18 mouse cellular contexts compared by ENCODE assay signal in genomic region chr14:33331627-33332026, GRCm38 (mm10).
DNase-seq lines count a peak whose midpoint lies in the region; ATAC-seq and TF ChIP-seq lines count a peak whose summit lies in the region.
"Had no signal": no experiment of that assay in that cellular context is flagged by ENCODE, and none has a peak within 500 bp of the region (broad histone marks: within the 10 kb centered on the region; RNA-seq: fewer than 3 reads in every experiment).

No protein-coding gene starts in this region.

- no peak overlapping the region for H3K4me2 ChIP-seq in heart, embryonic 11.5 days
- H3K4me2 ChIP-seq in heart, embryonic 12.5 days: no peak overlapping the region
- no peak overlapping the region for H3K4me2 ChIP-seq in limb, embryonic 15.5 days
- H3K4me2 ChIP-seq: embryonic facial prominence, embryonic 13.5 days; forebrain, embryonic 13.5 days; heart, embryonic 13.5 days; hindbrain, embryonic 15.5 days had no signal

- H3K36me3 ChIP-seq in heart, embryonic 11.5 days (ENCODE audit: control insufficient read depth, insufficient read depth, low read length): no peaks in the 10 kb centered on the region
- H3K36me3 ChIP-seq in heart, embryonic 12.5 days: no peaks in the 10 kb centered on the region
- H3K36me3 ChIP-seq in E14TG2a.4 (ENCODE audit: insufficient read depth, low read length) (no peaks in the 10 kb centered on the region), ES-E14 (ENCODE audit: control insufficient read depth, insufficient read depth, low read length, poor library complexity, severe bottlenecking) (no peaks in the 10 kb centered on the region)
- H3K36me3 ChIP-seq in limb, embryonic 15.5 days: no peaks in the 10 kb centered on the region
- H3K36me3 ChIP-seq: embryonic facial prominence, embryonic 13.5 days; heart, embryonic 13.5 days; hindbrain, embryonic 15.5 days had no signal

- no peak for ATAC-seq in heart, embryonic 11.5 days (replicated peaks; ENCODE audit: insufficient number of reproducible peaks, low FRiP score, low TSS enrichment)
- no peak for ATAC-seq in heart, embryonic 12.5 days (ENCODE audit: insufficient number of reproducible peaks, low FRiP score)
- no peak for ATAC-seq in limb, embryonic 15.5 days (ENCODE audit: insufficient number of reproducible peaks, low FRiP score, low TSS enrichment, low read depth)
- ATAC-seq: forebrain, embryonic 13.5 days; forebrain, postnatal 0 days had no signal

- peaks cover 20% of the 10 kb centered on the region for H3K4me1 ChIP-seq in heart, embryonic 11.5 days (ENCODE audit: control insufficient read depth, insufficient read depth, low read length)
- peaks cover 32% of the 10 kb centered on the region for H3K4me1 ChIP-seq in heart, embryonic 12.5 days (replicated peaks)
- peaks cover 58% of the 10 kb centered on the region for H3K4me1 ChIP-seq in E14TG2a.4 (replicated peaks; ENCODE audit: low read depth, low read length)
- H3K4me1 ChIP-seq in ES-E14 (ENCODE audit: control insufficient read depth in 2 of 2, insufficient read depth in 2 of 2, low read length in 2 of 2, poor library complexity in 1 of 2): peaks cover 3 to 34% of the 10 kb centered on the region in 2 experiments; a peak in 2 of 4 replicates
- peaks cover 30% of the 10 kb centered on the region for H3K4me1 ChIP-seq in limb, embryonic 15.5 days

- in situ Hi-C loops in ES-E14 (cut with MboI; ENCODE audit: low sequenced_read_pairs in 2 of 2, unreplicated experiment in 2 of 2): no loop called here

- TF ChIP-seq CTCF in E14TG2a.4 (conservative IDR thresholded peaks at IDR 0.05; ENCODE audit: low read length): no peak

- no peaks in the 10 kb centered on the region for H3K9me3 ChIP-seq in heart, embryonic 11.5 days (replicated peaks; ENCODE audit: control insufficient read depth, low read length)
- no peaks in the 10 kb centered on the region for H3K9me3 ChIP-seq in heart, embryonic 12.5 days (replicated peaks)
- H3K9me3 ChIP-seq in E14TG2a.4 (ENCODE audit: low read length) (no peaks in the 10 kb centered on the region), ES-E14 (ENCODE audit: control insufficient read depth, insufficient read depth, low read depth, low read length) (no peaks in the 10 kb centered on the region)
- H3K9me3 ChIP-seq in limb, embryonic 15.5 days: no peaks in the 10 kb centered on the region
- H3K9me3 ChIP-seq: embryonic facial prominence, embryonic 13.5 days; forebrain, embryonic 13.5 days; heart, embryonic 13.5 days; hindbrain, embryonic 15.5 days had no signal

- H3K27me3 ChIP-seq in heart, embryonic 11.5 days (ENCODE audit: control insufficient read depth, insufficient read depth, low read length): no peaks in the 10 kb centered on the region
- H3K27me3 ChIP-seq in heart, embryonic 12.5 days (replicated peaks): no peaks in the 10 kb centered on the region
- peaks cover 4% of the 10 kb centered on the region; the same call in 1 of the 2 replicates for H3K27me3 ChIP-seq in E14TG2a.4 (ENCODE audit: insufficient read depth, low read length)
- no peaks in the 10 kb centered on the region for H3K27me3 ChIP-seq in limb, embryonic 15.5 days
- H3K27me3 ChIP-seq: embryonic facial prominence, embryonic 13.5 days; forebrain, embryonic 13.5 days; heart, embryonic 13.5 days; hindbrain, embryonic 15.5 days had no signal

- H3K9ac ChIP-seq in heart, embryonic 11.5 days (ENCODE audit: low read depth, low read length): 0 out of 2 replicates have a peak overlapping the region, but pooled peaks have one; percentile 22
- no peak overlapping the region for H3K9ac ChIP-seq in heart, embryonic 12.5 days
- peak overlapping the region; percentile 14; the same call in 1 of the 2 replicates for H3K9ac ChIP-seq in ES-E14 (ENCODE audit: insufficient read depth, low read depth, low read length, poor library complexity, severe bottlenecking)
- no peak overlapping the region for H3K9ac ChIP-seq in limb, embryonic 15.5 days
- H3K9ac ChIP-seq: embryonic facial prominence, embryonic 13.5 days; forebrain, embryonic 13.5 days; forebrain, postnatal 0 days; heart, embryonic 13.5 days; hindbrain, embryonic 15.5 days had no signal

- no peak for DNase-seq in ES-E14 (ENCODE audit: low read depth, low spot score)
- DNase-seq in urinary bladder, adult 18-20 months (ENCODE audit: low spot score in 2 of 2): no peak
- DNase-seq in lung, postnatal 25 days (ENCODE audit: low spot score): no peak
- DNase-seq: adrenal gland, adult 2 months; adrenal gland, postnatal 25 days; cerebellum, adult 18-20 months; forebrain, postnatal 0 days; gastrocnemius, postnatal 14 days; heart, adult 2 months; heart, postnatal 36 days had no signal

- no peak overlapping the region for H3K27ac ChIP-seq in heart, embryonic 11.5 days (ENCODE audit: low read depth, low read length)
- no peak overlapping the region for H3K27ac ChIP-seq in heart, embryonic 12.5 days (ENCODE audit: poor library complexity, severe bottlenecking)
- H3K27ac ChIP-seq in ES-E14 (ENCODE audit: insufficient read depth, low read depth, low read length, poor library complexity, severe bottlenecking): peak overlapping the region; percentile 72; the same call in 1 of the 2 replicates
- peak overlapping the region; percentile 64 for H3K27ac ChIP-seq in limb, embryonic 15.5 days
- H3K27ac ChIP-seq: embryonic facial prominence, embryonic 13.5 days; forebrain, embryonic 13.5 days; heart, adult 2 months; heart, embryonic 13.5 days; hindbrain, embryonic 15.5 days had no signal

- no peak overlapping the region for H3K4me3 ChIP-seq in heart, embryonic 11.5 days (ENCODE audit: low read depth, low read length)
- no peak overlapping the region for H3K4me3 ChIP-seq in heart, embryonic 12.5 days
- H3K4me3 ChIP-seq in E14TG2a.4 (replicated peaks; ENCODE audit: low read length) (peak overlapping the region; percentile 7; the same call in 1 of the 2 replicates), ES-E14 (ENCODE audit: insufficient read depth in 1 of 2, low read depth in 1 of 2, low read length in 2 of 2, poor library complexity in 1 of 2, severe bottlenecking in 1 of 2) (0 out of 4 replicates have a peak overlapping the region, but pooled peaks of 1 of the 2 experiments have one; percentile 5)
- H3K4me3 ChIP-seq in limb, embryonic 15.5 days: no peak overlapping the region
- H3K4me3 ChIP-seq: embryonic facial prominence, embryonic 13.5 days; forebrain, embryonic 13.5 days; heart, adult 2 months; heart, embryonic 13.5 days; hindbrain, embryonic 15.5 days had no signal

- 21% methylated on average over 4 of the region's 4 CpGs for WGBS in heart, embryonic 11.5 days (ENCODE audit: insufficient replicate concordance)
- WGBS in heart, embryonic 12.5 days: 19% methylated on average over 4 of the region's 4 CpGs
- 42% methylated on average over 4 of the region's 4 CpGs for WGBS in limb, embryonic 15.5 days

TF ChIP-seq in ES-E14, 5 proteins besides CTCF, POLR2A, EP300 and RAD21:
- TF ChIP-seq CHD2 (IDR thresholded peaks at IDR 0.05; ENCODE audit: low read depth, low read length) (no peak), ZNF384 (IDR thresholded peaks at IDR 0.05; ENCODE audit: low read depth, low read length) (no peak), MAFK (IDR thresholded peaks at IDR 0.05; ENCODE audit: insufficient read depth, low read depth, low read length) (no peak), ZC3H11A (IDR thresholded peaks at IDR 0.05; ENCODE audit: borderline replicate concordance, low read depth, low read length) (no peak), HCFC1 (IDR thresholded peaks at IDR 0.05; ENCODE audit: borderline replicate concordance, insufficient read depth, low read length) (no peak)

Comparison
In these comparisons a context has a peak if more than half of its experiments do, and no peak if none do; other contexts are left out.
1. H3K9ac ChIP-seq: peak in heart, embryonic 11.5 days (single experiment) and ES-E14 (single experiment); none in heart, embryonic 12.5 days (single experiment) and limb, embryonic 15.5 days (single experiment).
2. H3K27ac ChIP-seq: peak in ES-E14 (single experiment) and limb, embryonic 15.5 days (single experiment); none in heart, embryonic 11.5 days (single experiment) and heart, embryonic 12.5 days (single experiment).